Mouse (Mus musculus) olfactory bulb, adult 2 months (tissue): ENCODE results near the gene Cd44.

Experiments used
- CTCF ChIP-seq: fragments of 200-500 bp; IDR thresholded peaks from 2 replicates; pipeline ENCODE4 v1.5.1; 2012; ENCODE audit warnings: low read depth, mild to moderate bottlenecking, low read length, moderate library complexity; ENCODE audit not compliant: insufficient read depth
- POLR2A ChIP-seq: fragments of 200-500 bp; IDR thresholded peaks from 2 replicates; pipeline ENCODE4 v1.6.1; 2012; ENCODE audit warnings: mild to moderate bottlenecking, low read depth, low read length, moderate library complexity; ENCODE audit not compliant: insufficient read depth

DNA sequence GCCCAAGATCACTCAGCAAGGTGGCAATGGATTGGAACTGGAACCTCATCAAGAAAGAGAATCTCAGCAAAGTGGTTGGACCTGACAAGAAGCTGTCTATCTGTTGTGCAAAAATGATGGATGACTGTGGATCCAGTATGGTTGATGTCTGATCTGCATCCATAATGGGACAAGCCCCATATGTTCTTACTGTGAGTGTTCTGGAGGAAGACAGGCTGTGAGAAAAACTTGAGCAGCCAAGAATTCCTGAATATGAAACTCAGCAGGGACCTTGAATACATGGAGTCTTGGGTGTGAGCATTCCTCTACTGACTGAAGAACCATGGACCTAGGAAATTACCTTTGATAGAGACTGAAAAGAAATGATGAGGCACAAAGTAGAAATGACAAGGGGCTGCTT, 32.3 kb upstream of the Cd44 start:
- TF ChIP-seq POLR2A (no peak), CTCF (no peak)
